Mouse (Mus musculus): ENCODE data around the gene Dlg5.

DNA sequence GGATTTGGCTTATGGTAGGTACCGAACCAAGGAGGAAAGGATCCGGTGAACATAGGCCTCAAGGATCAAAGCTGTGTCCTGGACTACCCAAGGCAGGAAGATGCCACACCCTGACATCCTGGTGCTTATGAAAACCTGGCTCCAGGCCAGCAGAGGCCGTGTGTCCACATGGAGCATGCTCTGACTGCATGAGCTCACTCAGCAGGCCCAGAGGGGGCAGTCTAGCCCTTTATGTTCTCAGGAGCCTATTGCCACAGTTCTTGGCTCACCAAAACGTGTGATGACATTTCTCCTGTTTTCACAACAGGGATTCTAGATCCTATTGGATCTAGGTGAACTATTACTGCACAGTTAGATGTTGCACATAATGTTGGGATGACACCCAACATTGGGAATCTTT lies 35.6 kb upstream of the Dlg5 start:
- no peak for TF ChIP-seq GATA1 (IDR thresholded peaks at IDR 0.05; ENCODE audit: borderline replicate concordance, low read length)
- no peak for TF ChIP-seq FLI1 (IDR thresholded peaks at IDR 0.05; ENCODE audit: low read length)
